Mouse (Mus musculus): ENCODE results near the gene Cactin. TPM values are rescaled to one million over a fixed set of nuclear protein-coding genes. Genes with fewer than 3 reads are reported as not detected.

The Cactin gene
- polyA plus RNA-seq, 1 experiment from 2014 or later = 15.0 TPM

DNA sequence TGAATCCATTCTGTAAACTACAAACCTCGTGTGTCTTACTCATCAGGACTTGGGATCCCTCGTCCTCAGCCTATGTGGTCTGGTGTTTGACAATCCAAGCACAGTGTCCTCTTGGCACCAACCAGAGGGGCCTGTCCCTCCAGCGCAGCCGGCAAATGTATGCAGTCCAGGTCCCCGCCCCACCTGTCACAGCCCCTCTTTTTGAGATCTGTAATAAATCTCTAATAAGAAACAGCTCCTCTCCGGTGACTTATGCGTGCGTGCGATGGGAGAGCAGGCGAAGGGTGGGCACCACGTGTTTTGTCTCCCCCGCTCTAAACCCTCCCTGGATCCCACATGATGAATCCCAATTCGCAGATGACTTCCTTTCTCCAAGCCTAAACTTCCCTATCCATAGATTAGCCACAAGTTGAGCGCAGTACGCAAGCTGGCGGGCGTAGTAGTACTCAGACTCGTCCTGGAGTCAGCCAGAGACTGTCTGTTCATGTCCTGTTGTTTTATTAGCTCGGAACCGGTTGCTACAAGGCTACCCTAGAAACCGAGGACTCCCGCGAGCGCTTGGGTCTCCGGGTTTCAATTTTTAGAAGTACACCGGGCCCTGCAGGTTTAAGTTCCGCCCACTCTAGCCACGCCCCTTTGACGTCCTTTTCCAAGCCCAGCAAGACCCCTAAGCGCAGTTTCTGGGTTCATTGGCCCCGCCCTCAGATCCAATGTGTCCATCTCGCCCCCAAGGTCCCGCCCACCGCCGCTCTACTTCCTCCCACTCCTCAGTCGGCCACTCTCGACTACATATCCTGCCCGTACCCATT lies 958 bp upstream of the Cactin start:
- Histone ChIP-seq H3K9ac (ENCODE audit: low read depth, low read length) (peak overlapping the region; percentile 53), H3K27ac (ENCODE audit: low read depth, low read length) (peak overlapping the region; percentile 65), H3K4me2 (replicated peaks; ENCODE audit: low read depth) (peak overlapping the region; percentile 72), H3K27me3 (replicated peaks; ENCODE audit: control insufficient read depth, insufficient read depth, low read length) (no peaks in the 10 kb centered on the region), H3K4me3 (ENCODE audit: low read depth, low read length) (peak overlapping the region; percentile 87), H3K36me3 (ENCODE audit: control insufficient read depth, insufficient read depth) (peaks cover 46% of the 10 kb centered on the region), H3K4me1 (replicated peaks; ENCODE audit: control insufficient read depth, insufficient read depth, low read length) (peaks cover 7% of the 10 kb centered on the region; the same call in 1 of the 2 replicates), H3K9me3 (ENCODE audit: control insufficient read depth) (no peaks in the 10 kb centered on the region)
- peak; percentile 3; the same call in 1 of the 2 replicates for ATAC-seq
- TF ChIP-seq CTCF (IDR thresholded peaks at IDR 0.05; ENCODE audit: low read depth) = no peak
- under 1% methylated on average over 38 of the region's 38 CpGs for WGBS

GRCm38 (mm10) chr10:81321436-81321835 lies 533 bp downstream of the Cactin start:
- Histone ChIP-seq H3K9me3 (ENCODE audit: control insufficient read depth) (no peaks in the 10 kb centered on the region), H3K9ac (ENCODE audit: low read depth, low read length) (peak overlapping the region; percentile 89), H3K4me3 (ENCODE audit: low read depth, low read length) (peak overlapping the region; percentile 87), H3K4me1 (replicated peaks; ENCODE audit: control insufficient read depth, insufficient read depth, low read length) (peaks cover 7% of the 10 kb centered on the region; the same call in 1 of the 2 replicates), H3K27ac (ENCODE audit: low read depth, low read length) (peak overlapping the region; percentile 85), H3K27me3 (replicated peaks; ENCODE audit: control insufficient read depth, insufficient read depth, low read length) (no peaks in the 10 kb centered on the region), H3K36me3 (ENCODE audit: control insufficient read depth, insufficient read depth) (peaks cover 49% of the 10 kb centered on the region), H3K4me2 (replicated peaks; ENCODE audit: low read depth) (peak overlapping the region; percentile 72)
- WGBS = 2% methylated on average over 20 of the region's 20 CpGs
- no peak for ATAC-seq
- no peak for TF ChIP-seq CTCF (IDR thresholded peaks at IDR 0.05; ENCODE audit: low read depth)

DNA sequence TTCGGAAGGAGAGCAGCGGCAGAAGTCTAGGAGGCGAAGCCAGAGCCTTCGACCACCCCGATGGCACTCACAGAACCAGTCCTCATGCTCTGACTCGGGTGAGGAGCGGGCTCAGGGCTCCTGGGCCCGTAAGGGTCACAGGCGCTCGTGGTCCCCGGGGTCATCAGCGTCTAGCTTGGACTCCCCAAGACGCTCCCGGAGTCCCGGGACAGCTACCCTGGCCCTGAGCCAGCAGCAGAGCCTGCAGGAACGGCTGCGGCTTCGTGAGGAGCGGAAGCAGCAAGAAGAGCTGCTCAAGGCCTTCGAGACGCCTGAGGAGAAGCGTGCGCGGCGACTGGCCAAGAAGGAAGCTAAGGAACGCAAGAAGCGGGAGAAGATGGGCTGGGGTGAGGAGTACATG lies 1.5 kb downstream of the Cactin start:
- Histone ChIP-seq H3K4me3 (ENCODE audit: low read depth, low read length) (no peak overlapping the region), H3K27me3 (replicated peaks; ENCODE audit: control insufficient read depth, insufficient read depth, low read length) (no peaks in the 10 kb centered on the region), H3K9ac (ENCODE audit: low read depth, low read length) (no peak overlapping the region), H3K9me3 (ENCODE audit: control insufficient read depth) (no peaks in the 10 kb centered on the region), H3K4me1 (replicated peaks; ENCODE audit: control insufficient read depth, insufficient read depth, low read length) (peaks cover 6% of the 10 kb centered on the region; the same call in 1 of the 2 replicates), H3K27ac (ENCODE audit: low read depth, low read length) (no peak overlapping the region), H3K36me3 (ENCODE audit: control insufficient read depth, insufficient read depth) (peaks cover 56% of the 10 kb centered on the region), H3K4me2 (replicated peaks; ENCODE audit: low read depth) (peak overlapping the region; percentile 72; the same call in 1 of the 2 replicates)
- no peak for ATAC-seq
- TF ChIP-seq CTCF (IDR thresholded peaks at IDR 0.05; ENCODE audit: low read depth) = no peak
- 94% methylated on average over 27 of the region's 27 CpGs for WGBS

DNA sequence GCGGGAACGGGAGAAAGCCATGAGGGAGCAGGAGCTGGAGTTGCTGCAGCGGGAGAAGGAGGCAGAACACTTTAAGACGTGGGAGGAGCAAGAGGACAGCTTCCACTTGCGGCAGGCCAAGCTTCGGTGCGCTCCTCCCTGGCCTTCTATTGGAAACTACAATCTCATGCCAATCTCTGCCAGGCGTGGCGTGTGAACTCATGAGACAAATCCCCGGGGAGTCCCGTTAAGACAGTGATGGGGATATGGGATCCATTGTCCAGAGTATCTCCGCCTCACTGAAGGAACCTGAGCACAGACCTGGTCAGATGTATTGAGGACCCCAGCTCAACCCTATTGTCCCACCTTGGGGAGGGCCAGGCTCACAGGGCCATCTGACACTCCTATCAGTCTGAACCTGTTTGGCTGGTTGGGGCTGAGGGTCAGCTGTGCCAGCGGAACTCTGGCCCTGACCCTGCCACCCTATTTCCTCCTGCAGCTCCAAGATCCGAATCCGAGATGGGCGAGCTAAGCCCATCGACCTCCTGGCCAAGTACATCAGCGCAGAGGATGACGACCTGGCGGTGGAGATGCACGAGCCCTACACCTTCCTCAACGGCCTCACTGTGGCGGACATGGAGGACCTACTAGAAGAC lies 2.4 kb downstream of the Cactin start:
- WGBS = 88% methylated on average over 23 of the region's 23 CpGs
- no peak for ATAC-seq
- H3K36me3 ChIP-seq (ENCODE audit: control insufficient read depth, insufficient read depth) = peaks cover 51% of the 10 kb centered on the region

GRCm38 (mm10) chr10:81323791-81324530 lies 3.1 kb downstream of the Cactin start:
- Histone ChIP-seq H3K9ac (ENCODE audit: low read depth, low read length) (no peak overlapping the region), H3K4me3 (ENCODE audit: low read depth, low read length) (no peak overlapping the region), H3K27me3 (replicated peaks; ENCODE audit: control insufficient read depth, insufficient read depth, low read length) (no peaks in the 10 kb centered on the region), H3K27ac (ENCODE audit: low read depth, low read length) (no peak overlapping the region), H3K36me3 (ENCODE audit: control insufficient read depth, insufficient read depth) (peaks cover 50% of the 10 kb centered on the region), H3K4me2 (replicated peaks; ENCODE audit: low read depth) (no peak overlapping the region), H3K9me3 (ENCODE audit: control insufficient read depth) (no peaks in the 10 kb centered on the region), H3K4me1 (replicated peaks; ENCODE audit: control insufficient read depth, insufficient read depth, low read length) (peaks cover 9% of the 10 kb centered on the region; the same call in 1 of the 2 replicates)
- 91% methylated on average over 18 of the region's 18 CpGs for whole genome bisulfite sequencing
- TF ChIP-seq CTCF (IDR thresholded peaks at IDR 0.05; ENCODE audit: low read depth) = no peak
- no peak for ATAC-seq

More for the DNA sequence above, 2.4 kb downstream of the Cactin start:
- H3K27me3 ChIP-seq (replicated peaks; ENCODE audit: control insufficient read depth, insufficient read depth, low read length) = no peaks in the 10 kb centered on the region
- no peak overlapping the region for H3K9ac ChIP-seq (ENCODE audit: low read depth, low read length)
- no peak overlapping the region; the same call in 1 of the 2 replicates for H3K27ac ChIP-seq (ENCODE audit: low read depth, low read length)
- H3K4me1 ChIP-seq (replicated peaks; ENCODE audit: control insufficient read depth, insufficient read depth, low read length) = peaks cover 7% of the 10 kb centered on the region; the same call in 1 of the 2 replicates
- H3K4me2 ChIP-seq (replicated peaks; ENCODE audit: low read depth) = no peak overlapping the region
- no peak for TF ChIP-seq CTCF (IDR thresholded peaks at IDR 0.05; ENCODE audit: low read depth)
- H3K4me3 ChIP-seq (ENCODE audit: low read depth, low read length) = no peak overlapping the region
- H3K9me3 ChIP-seq (ENCODE audit: control insufficient read depth) = no peaks in the 10 kb centered on the region

DNA sequence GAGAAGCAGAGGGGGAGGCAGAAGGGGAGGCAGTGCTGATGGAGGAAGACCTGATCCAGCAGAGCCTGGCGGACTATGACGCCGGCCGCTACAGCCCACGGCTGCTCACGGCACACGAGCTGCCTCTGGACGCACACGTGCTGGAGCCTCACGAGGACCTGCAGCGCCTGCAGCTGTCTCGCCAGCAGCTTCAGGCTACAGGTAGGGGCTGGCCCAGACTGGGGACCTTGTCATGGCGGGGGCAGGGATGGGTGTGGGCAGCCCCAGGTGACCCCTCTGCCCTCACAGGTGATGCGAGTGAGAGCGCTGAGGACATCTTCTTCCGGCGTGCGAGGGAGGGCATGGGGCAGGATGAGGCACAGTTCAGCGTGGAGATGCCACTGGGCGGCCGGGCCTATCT lies 4.3 kb downstream of the Cactin start:
- no peaks in the 10 kb centered on the region for H3K27me3 ChIP-seq (replicated peaks; ENCODE audit: control insufficient read depth, insufficient read depth, low read length)
- no peaks in the 10 kb centered on the region for H3K9me3 ChIP-seq (ENCODE audit: control insufficient read depth)
- no peak overlapping the region for H3K4me2 ChIP-seq (replicated peaks; ENCODE audit: low read depth)
- H3K36me3 ChIP-seq (ENCODE audit: control insufficient read depth, insufficient read depth) = peaks cover 50% of the 10 kb centered on the region
- ATAC-seq = no peak
- no peak overlapping the region for H3K4me3 ChIP-seq (ENCODE audit: low read depth, low read length)
- WGBS = 93% methylated on average over 21 of the region's 21 CpGs
- H3K4me1 ChIP-seq (replicated peaks; ENCODE audit: control insufficient read depth, insufficient read depth, low read length) = peaks cover 13% of the 10 kb centered on the region; the same call in 1 of the 2 replicates
- TF ChIP-seq CTCF (IDR thresholded peaks at IDR 0.05; ENCODE audit: low read depth) = no peak
- H3K9ac ChIP-seq (ENCODE audit: low read depth, low read length) = no peak overlapping the region
- H3K27ac ChIP-seq (ENCODE audit: low read depth, low read length) = no peak overlapping the region
